Mouse (Mus musculus): ENCODE results near the gene Tctn3.
A peak's percentile ranks its signal among the peaks of the same experiment; 100 is the strongest.

Tctn3 gene

DNA sequence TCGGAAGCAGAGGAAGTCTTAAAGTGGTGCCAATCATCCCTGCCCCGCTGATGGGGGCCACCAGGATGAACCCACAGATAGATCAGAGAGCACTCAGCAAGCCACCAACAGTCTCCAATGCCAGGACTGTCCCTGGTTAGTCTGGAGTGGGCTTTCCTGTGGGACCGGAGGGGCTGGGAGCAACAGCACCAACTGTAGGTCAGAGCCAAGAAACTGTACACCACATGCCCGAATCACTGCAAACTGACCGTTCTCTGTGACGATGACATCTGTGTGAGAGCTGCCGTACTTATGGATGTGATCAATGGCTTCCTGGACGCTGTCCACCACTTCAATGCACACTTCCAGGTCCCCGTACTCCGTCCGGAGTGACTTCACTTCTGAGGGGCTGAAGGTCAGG is 57.7 kb downstream of the Tctn3 start:
- no peak for DNase-seq (ENCODE audit: low spot score)

- no peak for DNase-seq (ENCODE audit: low spot score)
Measured at GRCm38 (mm10) chr19:40553849-40554248, 58.2 kb downstream of the Tctn3 start.

DNA sequence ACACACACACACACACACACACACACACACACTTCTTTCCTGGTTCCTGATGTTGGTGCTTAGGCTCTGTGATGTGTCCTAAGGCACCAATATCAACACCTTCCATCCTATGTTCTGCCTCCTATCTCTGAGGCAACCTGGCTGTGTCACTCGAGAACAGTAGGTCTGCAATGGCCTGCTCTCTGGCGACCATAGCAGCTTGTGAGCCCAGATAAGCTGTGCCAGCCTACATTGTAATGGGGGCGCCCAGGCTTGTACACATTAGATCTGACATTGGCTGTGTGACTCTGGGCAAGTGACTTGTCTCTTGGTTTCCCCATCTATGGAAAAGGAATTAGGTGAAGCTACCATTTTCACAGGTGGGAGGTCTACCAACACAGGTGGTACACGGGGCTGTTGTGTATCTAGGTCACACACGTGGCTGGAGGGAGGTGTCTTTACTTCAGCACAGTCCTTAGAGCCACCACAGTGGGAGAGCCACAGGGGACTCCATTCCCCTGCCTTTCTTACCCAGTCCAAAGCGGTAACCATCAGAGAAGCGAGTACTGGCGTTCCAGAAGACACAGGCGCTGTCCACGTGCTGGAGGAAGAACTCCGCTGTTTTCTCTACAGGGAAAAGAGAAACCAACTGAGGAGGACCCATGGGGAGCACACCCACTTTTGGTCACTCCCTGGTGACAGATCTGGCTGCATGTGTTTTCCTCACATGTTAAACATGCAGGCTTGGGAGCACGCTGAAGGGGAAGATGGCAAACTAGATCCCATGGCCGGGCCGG is 58.8 kb downstream of the Tctn3 start:
- DNase-seq (ENCODE audit: low spot score) = peak; percentile 28

GRCm38 (mm10) chr19:40549516-40550135 is 62.4 kb downstream of the Tctn3 start:
- DNase-seq (ENCODE audit: low spot score) = no peak

DNA sequence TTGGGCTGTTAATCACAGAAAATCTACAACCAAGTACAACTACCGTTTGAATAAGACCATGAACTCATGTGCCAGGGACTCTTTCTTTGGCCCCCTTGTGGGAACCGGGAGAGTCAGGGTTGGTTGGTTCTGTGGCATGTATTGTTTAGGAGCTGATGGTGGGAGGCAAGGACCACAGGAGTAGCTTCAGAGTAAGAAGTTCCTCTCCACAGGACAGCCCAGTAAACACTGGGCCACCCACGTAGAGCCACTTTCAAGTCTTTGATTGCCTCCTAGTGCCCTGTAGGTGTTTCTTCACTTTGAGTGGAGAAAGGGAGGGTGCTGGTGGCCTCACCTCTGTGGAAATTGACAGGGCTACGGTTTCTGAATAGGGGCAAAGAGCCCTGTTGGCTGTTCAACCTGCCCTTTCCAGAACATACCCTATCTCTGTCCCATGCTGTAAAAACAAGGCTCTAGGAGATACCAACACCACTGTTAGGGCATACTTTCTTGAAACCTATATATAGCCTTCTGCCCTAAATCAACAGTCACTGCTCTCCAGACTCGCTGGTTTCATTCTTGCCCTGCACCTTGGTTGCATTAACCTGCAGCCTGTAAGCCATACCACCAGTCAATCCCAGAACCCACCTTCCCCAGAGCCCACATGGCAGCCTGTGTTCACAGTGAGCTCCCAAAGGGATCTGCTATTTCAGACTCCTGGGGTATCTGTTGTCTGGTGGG is 63.1 kb downstream of the Tctn3 start:
- DNase-seq (ENCODE audit: low spot score) = no peak

DNA sequence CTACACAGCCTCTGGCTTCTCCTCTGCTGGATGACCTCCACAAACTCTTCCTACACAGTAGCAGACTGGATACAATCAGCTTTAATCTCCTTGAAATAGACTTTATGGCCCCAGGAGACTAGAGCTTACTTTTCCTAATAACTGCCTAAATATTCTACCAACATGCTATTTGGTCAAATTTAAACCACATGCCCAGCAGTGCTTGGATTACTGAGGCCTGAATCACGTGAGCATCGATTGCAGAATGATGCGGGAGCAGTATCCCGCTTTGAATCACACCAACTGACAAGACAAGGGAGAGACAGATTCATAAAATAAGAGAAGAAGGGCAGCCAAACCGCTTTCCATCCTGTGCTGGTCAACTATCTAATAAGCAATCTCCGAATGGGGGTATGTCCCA is 63.6 kb downstream of the Tctn3 start:
- DNase-seq (ENCODE audit: low spot score) = no peak
